In the genomic region with DNA sequence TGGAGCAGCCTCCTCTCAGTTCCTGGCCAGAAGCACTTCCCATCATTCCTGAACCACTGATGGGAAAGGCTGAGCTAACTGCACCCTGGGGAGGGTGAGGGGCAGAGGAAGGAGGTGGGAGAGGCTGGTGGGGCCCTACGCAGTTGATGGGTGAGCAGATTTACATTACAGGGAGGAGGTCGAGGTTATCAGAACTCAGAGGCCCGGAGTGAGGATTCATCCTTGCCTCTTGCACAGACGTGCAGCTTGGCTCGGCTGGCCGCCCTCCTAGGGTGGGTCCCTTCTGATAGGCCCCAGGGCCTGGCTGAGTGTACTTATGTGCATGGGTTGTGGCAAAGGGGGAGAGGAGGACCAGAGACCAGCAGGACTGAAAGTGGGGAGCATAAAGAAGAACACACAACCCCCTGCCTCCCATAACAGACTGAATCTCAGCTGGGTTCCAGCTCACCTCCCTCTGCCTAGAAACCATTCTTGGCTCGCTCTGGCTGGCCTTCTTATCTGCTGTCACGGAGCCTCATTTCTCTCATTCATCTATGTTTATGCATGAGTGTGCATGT, we compare ENCODE assay signal across 10 mouse cellular contexts. TPM values are rescaled to one million over a fixed set of nuclear protein-coding genes. Genes with fewer than 3 reads are reported as not detected.
DNase-seq lines count a peak whose midpoint lies in the region; ATAC-seq and TF ChIP-seq lines count a peak whose summit lies in the region.
"Had no signal": no experiment of that assay in that cellular context is flagged by ENCODE, and none has a peak within 500 bp of the region (broad histone marks: within the 10 kb centered on the region; RNA-seq: fewer than 3 reads in every experiment).

No protein-coding gene starts in this region.

- H3K79me2 ChIP-seq in heart, adult 2 months (replicated peaks; ENCODE audit: control insufficient read depth, insufficient read depth, low read length) = no peaks in the 10 kb centered on the region

- WGBS in heart, embryonic 11.5 days (ENCODE audit: insufficient replicate concordance) = 23% methylated on average over 8 of the region's 8 CpGs
- WGBS in heart, adult 2 months = 34% methylated on average over 8 of the region's 8 CpGs
- WGBS in cerebellum, adult 2 months = 12% methylated on average over 8 of the region's 8 CpGs
- 16% methylated on average over 8 of the region's 8 CpGs for WGBS in hindbrain, embryonic 14.5 days
- 34% methylated on average over 8 of the region's 8 CpGs for WGBS in lung, postnatal 0 days

- peak overlapping the region; percentile 36 for H3K9ac ChIP-seq in heart, embryonic 11.5 days (ENCODE audit: low read depth, low read length)
- no peak overlapping the region for H3K9ac ChIP-seq in heart, adult 2 months (ENCODE audit: low read depth, low read length)
- no peak overlapping the region for H3K9ac ChIP-seq in hindbrain, embryonic 14.5 days
- no peak overlapping the region for H3K9ac ChIP-seq in lung, postnatal 0 days (replicated peaks; ENCODE audit: low read depth)

- TF ChIP-seq EP300 in heart, adult 2 months (IDR thresholded peaks at IDR 0.05; ENCODE audit: insufficient read depth, low read depth, low read length) = no peak
- TF ChIP-seq EP300 in lung, postnatal 0 days (IDR thresholded peaks at IDR 0.05) = no peak

- no peak for TF ChIP-seq POLR2A in heart, adult 2 months (IDR thresholded peaks at IDR 0.05; ENCODE audit: insufficient read depth, low read depth, low read length)
- TF ChIP-seq POLR2A in cerebellum, adult 2 months (IDR thresholded peaks at IDR 0.05; ENCODE audit: borderline replicate concordance, insufficient read depth, low read length) = no peak

- H3K4me3 ChIP-seq in heart, embryonic 11.5 days (ENCODE audit: low read depth, low read length) = no peak overlapping the region
- H3K4me3 ChIP-seq in heart, adult 2 months = no peak overlapping the region
- H3K4me3 ChIP-seq in cerebellum, adult 2 months (replicated peaks; ENCODE audit: insufficient read depth, low read depth, low read length) = no peak overlapping the region
- no peak overlapping the region for H3K4me3 ChIP-seq in hindbrain, embryonic 14.5 days (replicated peaks; ENCODE audit: low read length)
- H3K4me3 ChIP-seq in lung, postnatal 0 days (ENCODE audit: low read depth, low read length) = no peak overlapping the region
- H3K4me3 ChIP-seq: myocyte had no signal

- no peaks in the 10 kb centered on the region for H3K36me3 ChIP-seq in heart, embryonic 11.5 days (ENCODE audit: control insufficient read depth, insufficient read depth, low read length)
- H3K36me3 ChIP-seq in heart, adult 2 months (ENCODE audit: control insufficient read depth, insufficient read depth, low read length) = no peaks in the 10 kb centered on the region
- H3K36me3 ChIP-seq in hindbrain, embryonic 14.5 days (replicated peaks; ENCODE audit: control insufficient read depth, insufficient read depth) = no peaks in the 10 kb centered on the region
- H3K36me3 ChIP-seq in lung, postnatal 0 days (ENCODE audit: insufficient read depth, low read length) = no peaks in the 10 kb centered on the region

- no peak overlapping the region for H3K27ac ChIP-seq in heart, embryonic 11.5 days (ENCODE audit: low read depth, low read length)
- no peak overlapping the region for H3K27ac ChIP-seq in heart, adult 2 months
- peak overlapping the region; percentile 14; the same call in 1 of the 2 replicates for H3K27ac ChIP-seq in cerebellum, adult 2 months (ENCODE audit: insufficient read depth, low read length)
- H3K27ac ChIP-seq in hindbrain, embryonic 14.5 days = peak overlapping the region; percentile 32
- H3K27ac ChIP-seq in lung, postnatal 0 days (ENCODE audit: low read length) = no peak overlapping the region; the same call in 1 of the 2 replicates

- no peak for DNase-seq in heart, adult 2 months
- peak; percentile 69 to 78 for DNase-seq in cerebellum, adult 2 months
- peak; percentile 47 for DNase-seq in hindbrain, embryonic 14.5 days (ENCODE audit: low spot score)
- peak; percentile 36 for DNase-seq in lung, postnatal 0 days (ENCODE audit: low spot score)
- DNase-seq in layer of hippocampus, adult 11-12 months (ENCODE audit: low spot score) = no peak
- no peak for DNase-seq in right cerebral cortex, postnatal 14 days
- no peak for DNase-seq in urinary bladder, postnatal 36 days (ENCODE audit: low spot score in 2 of 2)

- H3K4me1 ChIP-seq in heart, embryonic 11.5 days (ENCODE audit: control insufficient read depth, insufficient read depth, low read length) = peaks cover 40% of the 10 kb centered on the region
- H3K4me1 ChIP-seq in heart, adult 2 months (ENCODE audit: control insufficient read depth, insufficient read depth, low read length) = peaks cover 17% of the 10 kb centered on the region
- H3K4me1 ChIP-seq in cerebellum, adult 2 months (ENCODE audit: control insufficient read depth, insufficient read depth, low read length) = peaks cover 52% of the 10 kb centered on the region
- H3K4me1 ChIP-seq in hindbrain, embryonic 14.5 days (replicated peaks; ENCODE audit: control insufficient read depth, insufficient read depth, low read length) = peaks cover 40% of the 10 kb centered on the region
- H3K4me1 ChIP-seq in lung, postnatal 0 days (ENCODE audit: insufficient read depth, low read depth, low read length) = peaks cover 27% of the 10 kb centered on the region

- intact Hi-C loops in heart, adult 2 months (cut with DNase I) = no loop called here

- ATAC-seq in heart, embryonic 11.5 days (replicated peaks; ENCODE audit: insufficient number of reproducible peaks, low FRiP score, low TSS enrichment) = 0 out of 2 replicates have a peak, but pooled peaks have one; percentile 27
- peak; percentile 28; the same call in 1 of the 2 replicates for ATAC-seq in hindbrain, embryonic 14.5 days (ENCODE audit: low FRiP score)
- peak; percentile 72 for ATAC-seq in lung, postnatal 0 days
- ATAC-seq: CD4-positive, CD25-positive, alpha-beta regulatory T cell, adult 4 months had no signal

- no peak overlapping the region for H3K4me2 ChIP-seq in heart, embryonic 11.5 days
- no peak overlapping the region for H3K4me2 ChIP-seq in hindbrain, embryonic 14.5 days (replicated peaks)
- H3K4me2 ChIP-seq in lung, postnatal 0 days (replicated peaks; ENCODE audit: low read depth, low read length) = no peak overlapping the region

- H3K27me3 ChIP-seq in heart, embryonic 11.5 days (ENCODE audit: control insufficient read depth, insufficient read depth, low read length) = no peaks in the 10 kb centered on the region; the same call in 1 of the 2 replicates
- H3K27me3 ChIP-seq in heart, adult 2 months (ENCODE audit: control insufficient read depth, insufficient read depth, low read length) = no peaks in the 10 kb centered on the region
- no peaks in the 10 kb centered on the region for H3K27me3 ChIP-seq in cerebellum, adult 2 months (ENCODE audit: control insufficient read depth, insufficient read depth, low read length)
- no peaks in the 10 kb centered on the region for H3K27me3 ChIP-seq in hindbrain, embryonic 14.5 days (ENCODE audit: control insufficient read depth, insufficient read depth, low read length)
- no peaks in the 10 kb centered on the region for H3K27me3 ChIP-seq in lung, postnatal 0 days (replicated peaks; ENCODE audit: insufficient read depth, low read length)

- no peak for TF ChIP-seq CTCF in heart, adult 2 months (IDR thresholded peaks at IDR 0.05)
- no peak for TF ChIP-seq CTCF in cerebellum, adult 2 months (IDR thresholded peaks at IDR 0.05; ENCODE audit: borderline replicate concordance, insufficient read depth, low read depth, low read length)
- TF ChIP-seq CTCF in lung, postnatal 0 days (IDR thresholded peaks at IDR 0.05) = no peak

- no peaks in the 10 kb centered on the region for H3K9me3 ChIP-seq in heart, embryonic 11.5 days (replicated peaks; ENCODE audit: control insufficient read depth, low read length)
- H3K9me3 ChIP-seq in hindbrain, embryonic 14.5 days (ENCODE audit: control insufficient read depth, low read length) = no peaks in the 10 kb centered on the region
- no peaks in the 10 kb centered on the region for H3K9me3 ChIP-seq in lung, postnatal 0 days (ENCODE audit: low read length)

RNA-seq across cellular contexts. Expression of gene Arrb1, which starts 30.1 kb away (rescaled TPM):
- 4.9 and 5.3 TPM in 2 replicates for polyA plus RNA-seq in heart, embryonic 11.5 days (2014; fragmentation: Nextera tagmentation; extraction: Ambion mirVana)
- 10 to 100 TPM; 15.6 to 22.4 TPM for total RNA-seq in heart, adult 2 months (2021)
- 16.1 and 22.5 TPM in 2 replicates for polyA plus RNA-seq in heart, adult 2 months (2012; rRNA removed)
- polyA plus RNA-seq in cerebellum, adult 2 months (2012; rRNA removed) = 111 and 115 TPM in 2 replicates
- polyA plus RNA-seq in hindbrain, embryonic 14.5 days (2014; fragmentation: Nextera tagmentation; extraction: Ambion mirVana) = 9.8 and 10.1 TPM in 2 replicates
- polyA plus RNA-seq in lung, postnatal 0 days (2015; fragmentation: Nextera tagmentation; extraction: Ambion mirVana) = 21.7 and 25.7 TPM in 2 replicates

Comparison
In these comparisons a context has a peak if more than half of its experiments do, and no peak if none do; other contexts are left out.
1. H3K27ac ChIP-seq: peak in cerebellum, adult 2 months (single experiment) and hindbrain, embryonic 14.5 days (single experiment); none in heart, embryonic 11.5 days (single experiment), heart, adult 2 months (single experiment) and lung, postnatal 0 days (single experiment).
2. DNase-seq: peak in cerebellum, adult 2 months (2 of 2), hindbrain, embryonic 14.5 days (single experiment) and lung, postnatal 0 days (single experiment); none in heart, adult 2 months (0 of 2), layer of hippocampus, adult 11-12 months (single experiment), right cerebral cortex, postnatal 14 days (single experiment) and urinary bladder, postnatal 36 days (0 of 2).
3. Peak in every context shown above with its lines, with median percentiles within 50 percentile points of each other: ATAC-seq.